Mouse (Mus musculus): ENCODE measurements around the gene B2m.

GRCm38 (mm10) chr2:122157561-122157960, 10.1 kb downstream of the B2m start:
- TF ChIP-seq POLR2A (IDR thresholded peaks at IDR 0.05; ENCODE audit: low read depth, low read length) (no peak), CTCF (IDR thresholded peaks at IDR 0.05; ENCODE audit: extremely low read depth, insufficient read length, insufficient replicate concordance, low read depth, low read length) (no peak)
